Mouse (Mus musculus): ENCODE data around the gene Cd6.

Gene Cd6

GRCm38 (mm10) chr19:10761794-10762415, 68.0 kb downstream of the Cd6 start:
- no peak for DNase-seq (ENCODE audit: low spot score)

- DNase-seq (ENCODE audit: low spot score), result no peak
Observed at GRCm38 (mm10) chr19:10759983-10760831, 69.7 kb downstream of the Cd6 start.

- DNase-seq (ENCODE audit: low spot score), result no peak
Observed at GRCm38 (mm10) chr19:10759525-10759924, 70.3 kb downstream of the Cd6 start.

- no peak for DNase-seq (ENCODE audit: low spot score)
Observed at GRCm38 (mm10) chr19:10758708-10759107, 71.2 kb downstream of the Cd6 start.

- DNase-seq (ENCODE audit: low spot score), result no peak
Observed at GRCm38 (mm10) chr19:10757526-10757925, 72.3 kb downstream of the Cd6 start.

GRCm38 (mm10) chr19:10757125-10757524, 72.7 kb downstream of the Cd6 start:
- no peak for DNase-seq (ENCODE audit: low spot score)

GRCm38 (mm10) chr19:10752646-10753045, 77.2 kb downstream of the Cd6 start:
- DNase-seq (ENCODE audit: low spot score), result no peak

- no peak for DNase-seq (ENCODE audit: low spot score)
Observed at GRCm38 (mm10) chr19:10752106-10752505, 77.8 kb downstream of the Cd6 start.

- DNase-seq (ENCODE audit: low spot score), result no peak
Observed at GRCm38 (mm10) chr19:10751607-10752006, 78.3 kb downstream of the Cd6 start.

- DNase-seq (ENCODE audit: low spot score), result no peak
Observed at GRCm38 (mm10) chr19:10750161-10750560, 79.7 kb downstream of the Cd6 start.

- no peak for DNase-seq (ENCODE audit: low spot score)
Observed at GRCm38 (mm10) chr19:10749295-10749694, 80.6 kb downstream of the Cd6 start.

- DNase-seq (ENCODE audit: low spot score), result no peak
Observed at GRCm38 (mm10) chr19:10748401-10749102, 81.3 kb downstream of the Cd6 start.

GRCm38 (mm10) chr19:10747718-10748117, 82.1 kb downstream of the Cd6 start:
- no peak for DNase-seq (ENCODE audit: low spot score)

GRCm38 (mm10) chr19:10747182-10747581, 82.7 kb downstream of the Cd6 start:
- DNase-seq (ENCODE audit: low spot score), result no peak

GRCm38 (mm10) chr19:10742565-10742964, 87.3 kb downstream of the Cd6 start:
- DNase-seq (ENCODE audit: low spot score), result no peak

- DNase-seq (ENCODE audit: low spot score), result no peak
Observed at GRCm38 (mm10) chr19:10742145-10742544, 87.7 kb downstream of the Cd6 start.

GRCm38 (mm10) chr19:10740641-10741440, 89.0 kb downstream of the Cd6 start:
- peak; percentile 33 for DNase-seq (ENCODE audit: low spot score)

GRCm38 (mm10) chr19:10739916-10740315, 89.9 kb downstream of the Cd6 start:
- DNase-seq (ENCODE audit: low spot score), result no peak
